Mouse (Mus musculus) layer of hippocampus, adult 11-12 months (tissue): ENCODE results near the gene Pi4kb.

Experiments
- DNase-seq: peaks from one replicate; pipeline ENCODE4 v3.0.0; 2022; ENCODE audit warnings: low spot score

The Pi4kb gene

DNA sequence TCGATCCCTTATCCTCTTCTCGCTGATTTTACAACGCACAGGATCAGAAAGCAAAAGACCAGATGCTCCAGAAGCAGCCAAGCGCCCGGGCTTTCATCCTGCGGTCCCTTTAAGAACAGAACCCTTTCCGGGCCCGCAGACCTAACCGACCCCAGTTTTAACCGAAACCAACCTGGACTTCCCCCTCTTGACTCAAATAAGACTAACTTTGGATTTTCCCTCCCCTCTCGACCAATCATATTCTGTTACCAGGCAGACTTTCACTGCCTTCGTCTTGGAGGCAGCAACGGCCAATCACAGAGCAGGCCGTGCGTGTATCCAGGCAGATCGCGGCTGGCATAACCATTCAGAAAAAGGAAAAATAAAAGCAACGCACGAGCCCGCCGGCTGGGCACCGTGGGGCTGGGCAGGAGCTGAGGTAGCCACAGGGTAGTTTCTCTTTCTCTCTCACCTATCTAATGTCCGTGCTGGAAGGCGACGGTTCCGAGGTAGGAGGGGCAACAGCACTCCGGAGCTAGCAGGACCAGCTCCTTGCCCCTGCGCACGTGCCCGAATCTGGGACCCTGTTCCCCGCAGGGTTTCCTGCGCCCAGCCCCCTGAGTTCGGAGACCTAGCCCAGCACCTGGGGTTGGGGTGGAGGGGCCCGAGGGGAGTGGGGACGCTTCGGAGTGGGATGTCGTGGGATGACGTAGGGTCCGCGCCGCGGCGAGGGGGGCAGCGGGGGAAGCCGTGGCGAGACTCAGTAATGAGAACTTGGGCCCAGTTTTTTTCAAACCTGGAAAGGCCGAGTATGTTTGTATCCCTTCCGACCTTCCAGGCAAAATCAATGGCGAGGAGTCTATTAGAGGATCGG lies 20.5 kb upstream of the Pi4kb start, which contains the start of gene Rfx5:
Gene Rfx5 (plus strand): TSS at position 312 of the 853 bp plus-strand sequence.
- peak; percentile 95 for DNase-seq

- no peak for DNase-seq
Measured at GRCm38 (mm10) chr3:94958295-94958694, 16.2 kb upstream of the Pi4kb start.

DNA sequence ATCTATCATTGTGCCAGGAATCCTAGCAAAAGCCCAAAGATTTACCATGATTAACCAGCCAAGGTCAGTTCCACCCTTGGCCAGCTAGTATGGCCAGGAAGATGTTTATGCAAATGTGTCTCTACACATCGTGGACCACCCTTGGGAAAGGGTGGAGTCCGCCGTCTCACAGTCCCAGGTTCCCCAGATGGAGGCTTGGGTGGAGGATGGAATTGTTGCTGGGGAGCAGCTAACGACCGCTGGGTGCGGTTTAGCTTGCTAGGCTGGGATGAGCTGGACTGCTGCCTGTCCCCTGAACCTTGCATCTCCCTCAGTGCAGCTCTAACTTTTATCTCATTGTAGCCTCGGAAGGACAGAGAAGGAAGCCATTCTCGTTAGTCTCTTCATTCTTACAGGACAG lies 14.7 kb upstream of the Pi4kb start:
- DNase-seq = no peak

DNA sequence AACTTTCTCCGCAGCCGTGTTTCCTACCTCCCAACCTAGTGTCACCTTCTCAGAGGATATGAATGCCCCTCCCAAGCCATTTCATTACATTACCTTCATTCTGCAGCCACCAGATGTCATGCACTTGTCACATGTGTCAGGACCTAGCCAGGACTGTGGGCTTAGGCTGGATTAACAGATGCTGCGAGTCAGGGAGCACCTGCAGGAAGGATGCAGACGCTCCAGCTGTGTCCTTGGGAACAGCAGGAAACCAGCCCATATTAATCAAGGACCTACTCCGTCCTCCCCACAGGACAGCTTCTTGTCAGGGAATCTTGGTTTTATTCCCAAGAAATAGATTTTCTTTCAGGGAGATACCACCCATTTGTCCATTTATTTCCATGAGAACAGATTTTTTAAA lies 14.2 kb upstream of the Pi4kb start:
- DNase-seq = no peak

DNA sequence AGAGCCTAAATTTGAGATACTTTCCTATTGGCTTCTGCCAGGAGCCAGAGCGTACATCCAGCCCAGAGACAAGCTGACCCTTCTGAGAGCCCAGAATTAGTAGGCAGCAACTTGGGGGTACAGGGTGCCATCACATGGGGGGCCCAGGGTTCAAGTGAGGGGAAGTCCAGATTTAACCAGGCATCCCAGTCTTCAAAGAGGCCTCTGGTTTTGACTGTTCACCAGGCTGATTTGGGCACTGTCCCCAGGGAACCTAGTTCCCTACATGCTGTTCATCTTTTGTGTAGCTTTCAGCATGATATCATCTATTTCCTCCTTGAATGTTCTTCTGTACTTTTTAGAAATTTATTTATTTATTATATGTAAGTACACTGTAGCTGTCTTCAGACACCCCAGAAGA lies 9.5 kb upstream of the Pi4kb start:
- no peak for DNase-seq

GRCm38 (mm10) chr3:94965878-94966277 lies 8.7 kb upstream of the Pi4kb start:
- DNase-seq = no peak

DNA sequence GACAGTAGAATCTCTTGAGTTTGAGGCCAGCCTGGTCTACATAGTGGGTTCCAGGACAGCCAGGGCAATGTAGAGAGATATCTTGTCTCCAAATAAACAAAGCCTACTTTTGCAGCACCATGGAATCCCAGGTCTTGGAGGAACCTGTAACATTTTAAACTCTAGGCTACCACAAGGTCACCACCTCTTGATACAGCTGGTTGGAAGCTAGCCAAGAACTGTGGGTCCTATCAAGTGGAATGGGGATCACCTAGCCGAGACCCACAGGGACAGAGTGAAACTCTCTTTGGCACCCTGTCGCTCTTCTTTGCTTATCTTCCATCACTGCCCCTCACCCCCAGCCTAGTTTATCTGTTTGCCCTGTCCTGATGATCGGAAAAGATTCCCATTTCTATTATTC lies 2.0 kb upstream of the Pi4kb start:
- DNase-seq = no peak

DNA sequence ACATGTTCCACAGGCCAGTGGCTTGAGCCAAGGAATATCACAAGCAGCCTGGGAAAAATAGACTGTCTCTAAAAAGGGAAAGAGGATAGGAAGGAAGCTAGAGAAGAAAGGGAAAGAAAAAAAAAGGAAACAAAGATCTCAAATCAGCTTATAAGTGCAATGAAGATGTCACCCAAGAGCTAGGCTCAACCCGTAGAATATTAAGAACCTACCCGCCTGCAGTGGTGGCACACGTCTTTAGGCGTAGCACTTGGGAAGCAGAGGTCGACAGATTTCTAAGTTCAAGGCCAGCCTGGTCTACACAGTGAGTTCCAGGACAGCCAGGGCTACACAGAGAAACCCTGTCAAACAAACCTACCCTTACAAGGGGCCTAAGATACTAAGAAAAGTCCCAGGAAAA lies 911 bp upstream of the Pi4kb start:
- no peak for DNase-seq

DNA sequence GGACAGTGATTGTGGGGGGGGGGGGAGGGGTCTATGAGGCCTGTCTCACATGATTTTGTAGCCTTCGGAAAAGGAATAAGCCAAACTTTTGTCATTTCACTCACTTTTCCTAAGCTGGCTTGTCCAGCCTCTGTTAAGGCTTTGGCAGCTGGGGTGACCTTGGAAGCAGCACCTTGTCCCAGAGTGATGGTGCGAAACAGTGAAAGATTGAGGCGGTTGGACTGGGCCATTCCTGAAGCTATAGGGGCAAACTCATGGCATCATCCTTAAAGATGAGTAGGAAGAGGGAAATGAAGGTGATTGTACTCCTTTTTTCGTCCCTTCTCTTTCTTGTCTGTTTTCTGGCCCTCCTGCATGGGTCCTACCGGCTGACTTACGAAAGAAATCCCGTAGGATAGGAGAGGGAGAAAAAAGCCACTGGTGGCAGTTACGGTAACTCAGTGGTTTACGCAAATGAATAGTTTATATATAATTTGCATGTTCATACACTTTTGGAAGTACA lies 454 bp upstream of the Pi4kb start:
- DNase-seq = no peak

DNA sequence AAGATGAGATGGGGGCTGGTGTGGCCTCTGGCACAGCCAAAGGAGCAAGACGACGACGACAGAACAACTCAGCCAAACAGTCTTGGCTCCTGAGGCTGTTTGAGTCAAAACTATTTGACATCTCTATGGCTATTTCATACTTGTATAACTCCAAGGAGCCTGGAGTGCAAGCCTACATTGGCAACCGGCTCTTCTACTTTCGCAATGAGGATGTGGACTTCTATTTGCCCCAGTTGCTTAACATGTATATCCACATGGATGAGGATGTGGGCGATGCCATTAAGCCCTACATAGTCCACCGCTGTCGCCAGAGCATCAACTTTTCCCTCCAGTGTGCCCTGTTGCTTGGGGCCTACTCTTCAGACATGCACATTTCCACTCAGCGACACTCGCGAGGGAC lies 9.8 kb downstream of the Pi4kb start:
- no peak for DNase-seq

GRCm38 (mm10) chr3:94985513-94985912 lies 11.0 kb downstream of the Pi4kb start:
- no peak for DNase-seq

- DNase-seq = no peak
Measured at GRCm38 (mm10) chr3:94987578-94987977, 13.0 kb downstream of the Pi4kb start.

DNA sequence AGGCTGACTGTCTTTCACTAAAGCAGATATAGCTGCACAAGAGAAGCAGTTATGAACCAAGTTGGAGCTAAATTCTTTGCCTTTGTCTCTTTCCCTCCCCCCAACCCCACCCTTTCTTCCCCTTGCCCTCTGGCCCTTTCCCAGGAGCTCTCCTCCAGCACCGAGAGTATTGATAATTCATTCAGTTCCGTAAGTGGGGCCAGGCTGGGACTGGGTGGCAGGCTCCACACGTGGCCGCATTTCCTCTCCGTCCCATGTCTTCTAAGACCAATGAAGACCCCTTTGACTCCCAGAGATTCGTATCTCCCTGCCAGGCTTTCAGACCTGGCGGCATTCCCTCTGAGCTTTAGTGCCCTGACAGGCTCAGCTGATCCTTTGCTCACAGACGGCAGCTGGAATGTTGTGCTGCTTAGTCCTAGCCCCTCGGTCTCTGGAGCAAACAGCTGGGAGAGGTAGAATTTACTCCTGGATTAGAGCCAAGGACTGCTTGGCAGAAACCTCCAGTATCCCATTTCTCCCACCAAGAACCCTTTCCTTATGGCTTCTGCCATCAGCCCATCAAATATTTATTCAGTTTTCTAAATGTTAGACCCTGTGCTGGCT lies 14.7 kb downstream of the Pi4kb start:
- DNase-seq = no peak

DNA sequence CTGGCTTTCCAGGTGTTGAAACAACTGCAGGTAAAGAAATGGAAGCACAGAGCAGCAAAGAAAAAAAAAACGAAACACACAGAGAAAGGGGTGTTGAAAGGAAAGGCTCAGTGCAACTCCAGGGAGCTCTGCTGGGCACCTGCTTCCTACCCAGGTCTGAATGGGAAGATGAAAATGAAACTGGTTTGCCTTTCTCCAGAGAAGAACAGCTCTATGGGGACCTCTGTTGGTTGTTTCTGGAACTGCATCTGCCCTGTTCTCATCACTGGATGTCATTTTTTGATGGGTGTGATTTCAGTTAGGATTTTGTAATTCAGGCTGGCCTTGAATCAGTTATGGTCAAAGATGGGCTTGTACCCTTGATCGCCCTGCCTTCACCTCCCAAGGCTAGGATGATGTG lies 22.4 kb downstream of the Pi4kb start:
- DNase-seq = peak; percentile 87

- DNase-seq = no peak
Measured at GRCm38 (mm10) chr3:95002569-95002968, 28.0 kb downstream of the Pi4kb start.

DNA sequence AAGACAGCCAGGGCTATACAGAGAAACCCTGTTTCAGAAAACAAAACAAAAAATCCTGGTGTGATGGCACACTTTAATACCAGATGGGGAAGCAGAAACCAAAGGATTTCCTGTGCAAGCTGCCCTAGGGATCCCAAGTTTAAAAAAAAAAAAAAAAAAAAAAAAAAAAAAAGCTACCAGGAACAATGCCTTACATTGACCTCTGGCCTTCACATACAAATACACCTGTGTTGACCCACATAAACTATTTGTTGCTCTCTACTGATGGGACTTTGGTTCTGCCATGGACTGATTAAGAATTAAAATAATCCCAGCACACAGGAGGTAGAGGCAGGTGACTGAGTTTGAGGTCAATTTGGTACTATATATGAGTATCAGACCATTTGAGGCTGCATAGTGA lies 28.7 kb downstream of the Pi4kb start:
- no peak for DNase-seq

DNA sequence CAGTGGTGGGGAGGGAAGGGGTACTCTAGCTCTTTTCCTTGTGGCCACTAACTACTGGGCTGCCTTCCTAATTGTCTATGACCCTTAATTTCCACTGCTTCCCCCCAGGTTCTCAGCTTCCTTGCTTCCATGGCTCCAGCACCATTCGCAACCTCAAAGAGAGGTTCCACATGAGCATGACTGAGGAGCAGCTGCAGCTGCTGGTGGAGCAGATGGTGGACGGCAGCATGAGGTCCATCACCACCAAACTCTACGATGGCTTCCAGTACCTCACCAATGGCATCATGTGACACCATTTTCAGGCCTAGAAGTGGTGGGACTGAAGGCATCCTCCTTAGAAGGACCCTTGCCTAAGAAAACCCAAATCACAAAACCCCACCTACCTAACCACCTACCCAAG lies 31.1 kb downstream of the Pi4kb start:
- DNase-seq = no peak

DNA sequence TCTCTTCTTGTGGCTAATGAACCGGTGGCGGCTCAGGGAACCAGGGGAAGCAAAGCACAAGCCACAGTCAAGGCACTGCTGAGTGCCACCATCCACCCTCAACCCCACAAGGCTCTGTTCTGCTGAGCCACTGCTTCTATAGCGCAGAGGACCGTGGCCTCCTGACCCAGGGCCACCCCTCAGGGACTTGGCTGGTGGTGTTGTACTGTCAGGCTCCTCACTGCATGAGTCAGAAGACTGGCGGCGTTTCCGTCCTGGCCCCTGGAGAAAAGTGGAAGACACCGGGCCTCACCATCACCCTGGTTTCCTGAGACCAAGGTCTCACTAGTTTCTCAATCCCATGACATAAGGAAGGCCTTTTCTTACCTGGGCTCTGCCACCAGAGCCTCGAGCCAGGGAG lies 33.2 kb downstream of the Pi4kb start:
- no peak for DNase-seq

- DNase-seq = no peak
Measured at GRCm38 (mm10) chr3:95010396-95010795, 35.9 kb downstream of the Pi4kb start.

DNA sequence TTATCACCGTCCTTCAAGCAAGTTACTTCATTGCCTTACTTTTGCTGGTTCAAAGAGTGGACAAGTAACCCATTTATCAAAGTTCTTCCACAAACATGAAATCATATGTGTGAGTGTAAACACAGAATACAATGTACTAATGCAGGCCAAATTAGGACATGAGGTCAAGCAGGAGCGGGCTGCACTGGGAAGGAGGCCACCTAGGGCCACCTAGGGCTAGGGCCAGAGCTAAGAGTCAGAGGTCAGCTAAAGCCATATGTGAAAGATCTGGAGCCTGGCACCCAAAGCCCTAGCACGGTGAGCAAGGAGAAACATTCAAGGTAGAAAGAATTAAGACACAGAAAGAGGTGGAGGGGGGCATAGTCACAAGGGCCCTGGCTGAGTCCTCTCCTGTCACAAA lies 38.5 kb downstream of the Pi4kb start:
- no peak for DNase-seq

GRCm38 (mm10) chr3:95013699-95014427 lies 39.3 kb downstream of the Pi4kb start:
- DNase-seq = no peak

GRCm38 (mm10) chr3:95014428-95015151 lies 40.1 kb downstream of the Pi4kb start:
- peak; percentile 47 for DNase-seq
